Mouse (Mus musculus) liver, adult 2 months (tissue): ENCODE data around the gene Gm28845. TPM values are rescaled to one million over a fixed set of nuclear protein-coding genes. Genes with fewer than 3 reads are reported as not detected.

Source experiments
- polyA plus RNA-seq: library from polyadenylated mRNA; depleted of rRNA; stranded (reverse); fragments of >200 nt; gene quantifications from 2 replicates; pipeline ENCODE4 v1.2.3, GENCODE M21; 2012; rRNA removed
- total RNA-seq: library from RNA; depleted of rRNA; stranded (reverse); fragments of >200 nt; gene quantifications from 2 replicates; pipeline ENCODE4 v1.2.3, GENCODE M21; 2014; rRNA removed

The Gm28845 gene
- total and polyA plus RNA-seq, 2 experiments: not detected

Other genes starting within 250 kb of the Gm28845 start
- gene Plekhm3, start 162.7 kb downstream of the Gm28845 start, total RNA-seq: 2.8 TPM in 2 replicates
- 0.44 and 0.73 TPM in 2 replicates for gene Plekhm3, start 162.7 kb downstream of the Gm28845 start, polyA plus RNA-seq
- 0.18 and 6.6 TPM in 2 replicates for gene Akr1cl, start 86.8 kb downstream of the Gm28845 start, total RNA-seq
- not detected in 2 replicates for gene Akr1cl, start 86.8 kb downstream of the Gm28845 start, polyA plus RNA-seq
- not detected in 2 replicates for gene Cryge, start 68.4 kb downstream of the Gm28845 start, total RNA-seq
- gene Cryge, start 68.4 kb downstream of the Gm28845 start, polyA plus RNA-seq: not detected in 2 replicates
- not detected in 2 replicates for gene Crygd, start 56.1 kb downstream of the Gm28845 start, total RNA-seq
- gene Crygd, start 56.1 kb downstream of the Gm28845 start, polyA plus RNA-seq: not detected in 2 replicates
- not detected in 2 replicates for gene Crygc, start 45.9 kb downstream of the Gm28845 start, total RNA-seq
- gene Crygc, start 45.9 kb downstream of the Gm28845 start, polyA plus RNA-seq: not detected in 2 replicates
- gene Crygb, start 37.3 kb downstream of the Gm28845 start, total RNA-seq: not detected in 2 replicates
- gene Crygb, start 37.3 kb downstream of the Gm28845 start, polyA plus RNA-seq: not detected in 2 replicates
- not detected in 2 replicates for gene Cryga, start 16.2 kb downstream of the Gm28845 start, total RNA-seq
- gene Cryga, start 16.2 kb downstream of the Gm28845 start, polyA plus RNA-seq: not detected in 2 replicates
- not detected in 2 replicates for gene D630023F18Rik, start 3.7 kb upstream of the Gm28845 start, total RNA-seq
- 0.17 TPM in 1 of 2 replicates, not detected in the other for gene D630023F18Rik, start 3.7 kb upstream of the Gm28845 start, polyA plus RNA-seq
- gene Idh1, start 66.9 kb upstream of the Gm28845 start, total RNA-seq: 510 and 624 TPM in 2 replicates
- 137 and 155 TPM in 2 replicates for gene Idh1, start 66.9 kb upstream of the Gm28845 start, polyA plus RNA-seq
- gene Pikfyve, start 67.1 kb upstream of the Gm28845 start, total RNA-seq: 18.7 and 21.1 TPM in 2 replicates
- 2.8 and 2.9 TPM in 2 replicates for gene Pikfyve, start 67.1 kb upstream of the Gm28845 start, polyA plus RNA-seq
- not detected in 2 replicates for gene Pth2r, start 162.5 kb upstream of the Gm28845 start, total RNA-seq
- not detected in 2 replicates for gene Pth2r, start 162.5 kb upstream of the Gm28845 start, polyA plus RNA-seq